In genomic region chr2:165305438-165305837, GRCm38 (mm10) we compare ENCODE assay signal across 11 mouse cellular contexts.
"Had no signal": no experiment of that assay in that cellular context is flagged by ENCODE, and none has a peak within 500 bp of the region (broad histone marks: within the 10 kb centered on the region; RNA-seq: fewer than 3 reads in every experiment).

No protein-coding gene starts in this region.

- H3K27ac ChIP-seq: hindbrain, embryonic 15.5 days; limb, embryonic 15.5 days; midbrain, embryonic 10.5 days; midbrain, embryonic 15.5 days; neural tube, embryonic 12.5 days had no signal

- H3K9ac ChIP-seq: hindbrain, embryonic 15.5 days; limb, embryonic 15.5 days; midbrain, embryonic 15.5 days; neural tube, embryonic 12.5 days had no signal

- H3K4me2 ChIP-seq: hindbrain, embryonic 15.5 days; limb, embryonic 15.5 days; midbrain, embryonic 15.5 days; neural tube, embryonic 12.5 days had no signal

- H3K4me3 ChIP-seq: hindbrain, embryonic 15.5 days; limb, embryonic 15.5 days; midbrain, embryonic 10.5 days; midbrain, embryonic 15.5 days; neural tube, embryonic 12.5 days had no signal

- ATAC-seq: intestine, embryonic 16.5 days; midbrain, embryonic 15.5 days had no signal

- DNase-seq: kidney, adult 8-10 months; kidney, postnatal 14 days; lung, postnatal 10 days; thymus, adult 18-20 months; thymus, postnatal 14 days had no signal

- H3K27me3 ChIP-seq: hindbrain, embryonic 15.5 days; limb, embryonic 15.5 days; midbrain, embryonic 15.5 days; neural tube, embryonic 12.5 days had no signal

- H3K9me3 ChIP-seq: hindbrain, embryonic 15.5 days; limb, embryonic 15.5 days; midbrain, embryonic 10.5 days; midbrain, embryonic 15.5 days; neural tube, embryonic 12.5 days had no signal

- H3K4me1 ChIP-seq: limb, embryonic 15.5 days had no signal
